Mouse (Mus musculus) heart, embryonic 13.5 days (tissue): ENCODE data around the gene Ncaph2. TPM values are rescaled to one million over a fixed set of nuclear protein-coding genes. Genes with fewer than 3 reads are reported as not detected.

Experiments
- microRNA-seq: library from miRNA; unstranded; fragments of <30 nt; microRNA quantifications from one replicate; pipeline ENCODE4, GENCODE M21; 2016
- polyA plus RNA-seq: library from polyadenylated mRNA; unstranded; fragments of >200 nt; fragmentation: Nextera tagmentation; extraction: Ambion mirVana; gene quantifications from 2 replicates; pipeline ENCODE4 v1.2.1, GENCODE M21; 2015

Gene Ncaph2
- polyA plus RNA-seq, 1 experiment from 2014 or later = 94.1 TPM

Small RNAs within 50 kb of the gene (microRNA-seq; reads per million reads assigned to microRNA genes)
- gene Mir6959 = not detected

Other genes starting within 250 kb of the Ncaph2 start
- gene Tubgcp6, start 232.6 kb upstream of the Ncaph2 start, polyA plus RNA-seq = 8.9 and 10.7 TPM in 2 replicates
- 14.0 and 15.0 TPM in 2 replicates for gene Hdac10, start 227.0 kb upstream of the Ncaph2 start, polyA plus RNA-seq
- gene Mapk12, start 215.0 kb upstream of the Ncaph2 start, polyA plus RNA-seq = 19.0 and 20.4 TPM in 2 replicates
- 3.8 and 4.0 TPM in 2 replicates for gene Mapk11, start 206.1 kb upstream of the Ncaph2 start, polyA plus RNA-seq
- gene Plxnb2, start 174.9 kb upstream of the Ncaph2 start, polyA plus RNA-seq = 84.6 and 99.0 TPM in 2 replicates
- gene Dennd6b, start 159.2 kb upstream of the Ncaph2 start, polyA plus RNA-seq = 17.4 and 17.9 TPM in 2 replicates
- gene Ppp6r2, start 144.2 kb upstream of the Ncaph2 start, polyA plus RNA-seq = 20.5 and 20.8 TPM in 2 replicates
- 34.3 and 38.3 TPM in 2 replicates for gene Sbf1, start 40.4 kb upstream of the Ncaph2 start, polyA plus RNA-seq
- 0.66 and 0.85 TPM in 2 replicates for gene Adm2, start 33.0 kb upstream of the Ncaph2 start, polyA plus RNA-seq
- gene Miox, start 21.3 kb upstream of the Ncaph2 start, polyA plus RNA-seq = 0.34 TPM in 1 of 2 replicates, not detected in the other
- gene Lmf2, start 60 bp upstream of the Ncaph2 start, polyA plus RNA-seq = 43.8 and 46.2 TPM in 2 replicates
- 7.1 and 7.2 TPM in 2 replicates for gene Sco2, start 18.1 kb downstream of the Ncaph2 start, polyA plus RNA-seq
- gene Tymp, start 21.3 kb downstream of the Ncaph2 start, polyA plus RNA-seq = 0.99 and 1.0 TPM in 2 replicates
- gene Odf3b, start 23.6 kb downstream of the Ncaph2 start, polyA plus RNA-seq = 0.28 and 0.76 TPM in 2 replicates
- 0.04 TPM in 1 of 2 replicates, not detected in the other for gene Klhdc7b, start 29.2 kb downstream of the Ncaph2 start, polyA plus RNA-seq
- gene Syce3, start 54.8 kb downstream of the Ncaph2 start, polyA plus RNA-seq = not detected in 2 replicates
- 139 and 147 TPM in 2 replicates for gene Cpt1b, start 70.1 kb downstream of the Ncaph2 start, polyA plus RNA-seq
- gene C730034F03Rik, start 73.9 kb downstream of the Ncaph2 start, polyA plus RNA-seq = 2.4 and 3.0 TPM in 2 replicates
- gene Gm44502, start 74.0 kb downstream of the Ncaph2 start, polyA plus RNA-seq = 0.53 and 0.90 TPM in 2 replicates
- 65.1 and 71.5 TPM in 2 replicates for gene Chkb, start 74.2 kb downstream of the Ncaph2 start, polyA plus RNA-seq
- 0.27 and 0.45 TPM in 2 replicates for gene Mapk8ip2, start 98.2 kb downstream of the Ncaph2 start, polyA plus RNA-seq
- gene Arsa, start 121.7 kb downstream of the Ncaph2 start, polyA plus RNA-seq = 15.1 and 15.3 TPM in 2 replicates
- 1.7 and 2.0 TPM in 2 replicates for gene Shank3, start 143.9 kb downstream of the Ncaph2 start, polyA plus RNA-seq
- 0.24 and 0.33 TPM in 2 replicates for gene Acr, start 212.6 kb downstream of the Ncaph2 start, polyA plus RNA-seq
- gene Rabl2, start 236.2 kb downstream of the Ncaph2 start, polyA plus RNA-seq = 19.2 and 21.4 TPM in 2 replicates